Mouse (Mus musculus): ENCODE results near the gene Vti1a. TPM values are rescaled to one million over a fixed set of nuclear protein-coding genes. Genes with fewer than 3 reads are reported as not detected.

Gene Vti1a
- polyA plus RNA-seq, 1 experiment: 10.5 TPM

GRCm38 (mm10) chr19:55297489-55297888, 18.6 kb upstream of the Vti1a start:
- no peak for TF ChIP-seq GATA1 (IDR thresholded peaks at IDR 0.05; ENCODE audit: low read length)

GRCm38 (mm10) chr19:55297961-55298360, 18.1 kb upstream of the Vti1a start:
- no peak for TF ChIP-seq GATA1 (IDR thresholded peaks at IDR 0.05; ENCODE audit: low read length)

- no peak for TF ChIP-seq GATA1 (IDR thresholded peaks at IDR 0.05; ENCODE audit: low read length)
Observed at GRCm38 (mm10) chr19:55299378-55299777, 16.7 kb upstream of the Vti1a start.

- no peak for TF ChIP-seq GATA1 (IDR thresholded peaks at IDR 0.05; ENCODE audit: low read length)
Observed at GRCm38 (mm10) chr19:55300525-55300924, 15.6 kb upstream of the Vti1a start.

GRCm38 (mm10) chr19:55305024-55305423, 11.1 kb upstream of the Vti1a start:
- no peak for TF ChIP-seq GATA1 (IDR thresholded peaks at IDR 0.05; ENCODE audit: low read length)

GRCm38 (mm10) chr19:55311874-55312273, 4.2 kb upstream of the Vti1a start:
- TF ChIP-seq GATA1 (IDR thresholded peaks at IDR 0.05; ENCODE audit: low read length): no peak

- TF ChIP-seq GATA1 (IDR thresholded peaks at IDR 0.05; ENCODE audit: low read length): no peak
Observed at GRCm38 (mm10) chr19:55313649-55314048, 2.4 kb upstream of the Vti1a start.

- TF ChIP-seq GATA1 (IDR thresholded peaks at IDR 0.05; ENCODE audit: low read length): no peak
Observed at GRCm38 (mm10) chr19:55315452-55316108, 515 bp upstream of the Vti1a start, which contains the start of gene Zdhhc6. TSS of gene Zdhhc6 (minus strand) at chr19:55316032.

- TF ChIP-seq GATA1 (IDR thresholded peaks at IDR 0.05; ENCODE audit: low read length): no peak
Observed at GRCm38 (mm10) chr19:55316901-55317300, 806 bp downstream of the Vti1a start.

- no peak for TF ChIP-seq GATA1 (IDR thresholded peaks at IDR 0.05; ENCODE audit: low read length)
Observed at GRCm38 (mm10) chr19:55319036-55319435, 2.9 kb downstream of the Vti1a start.

GRCm38 (mm10) chr19:55319521-55319920, 3.4 kb downstream of the Vti1a start:
- TF ChIP-seq GATA1 (IDR thresholded peaks at IDR 0.05; ENCODE audit: low read length): no peak

GRCm38 (mm10) chr19:55322604-55323003, 6.5 kb downstream of the Vti1a start:
- no peak for TF ChIP-seq GATA1 (IDR thresholded peaks at IDR 0.05; ENCODE audit: low read length)

- TF ChIP-seq GATA1 (IDR thresholded peaks at IDR 0.05; ENCODE audit: low read length): no peak
Observed at GRCm38 (mm10) chr19:55327510-55327909, 11.4 kb downstream of the Vti1a start.

GRCm38 (mm10) chr19:55331776-55332175, 15.7 kb downstream of the Vti1a start:
- no peak for TF ChIP-seq GATA1 (IDR thresholded peaks at IDR 0.05; ENCODE audit: low read length)

GRCm38 (mm10) chr19:55332641-55333268, 16.7 kb downstream of the Vti1a start:
- TF ChIP-seq GATA1 (IDR thresholded peaks at IDR 0.05; ENCODE audit: low read length): no peak

GRCm38 (mm10) chr19:55335881-55336280, 19.8 kb downstream of the Vti1a start:
- TF ChIP-seq GATA1 (IDR thresholded peaks at IDR 0.05; ENCODE audit: low read length): no peak

- no peak for TF ChIP-seq GATA1 (IDR thresholded peaks at IDR 0.05; ENCODE audit: low read length)
Observed at GRCm38 (mm10) chr19:55336441-55336840, 20.3 kb downstream of the Vti1a start.

Data from G1E-ER4 (cell line).